Comparison of ENCODE assay signal across 24 mouse cellular contexts in genomic region chr12:17789486-17789885, GRCm38 (mm10).
DNase-seq lines count a peak whose midpoint lies in the region; ATAC-seq and TF ChIP-seq lines count a peak whose summit lies in the region.
"Had no signal": no experiment of that assay in that cellular context is flagged by ENCODE, and none has a peak within 500 bp of the region (broad histone marks: within the 10 kb centered on the region; RNA-seq: fewer than 3 reads in every experiment).

No protein-coding gene starts in this region.

- DNase-seq in hindbrain, postnatal 0 days (ENCODE audit: low spot score): no peak
- DNase-seq in hindbrain, embryonic 10.5 days (ENCODE audit: low spot score): no peak
- no peak for DNase-seq in liver, postnatal 0 days
- no peak for DNase-seq in liver, embryonic 11.5 days (ENCODE audit: low spot score)
- DNase-seq in thymus, postnatal 14 days: peak; percentile 37
- DNase-seq in thymus, adult 18-20 months: no peak
- DNase-seq in stomach, postnatal 0 days (ENCODE audit: low spot score): no peak
- DNase-seq in adrenal gland, adult 8-10 months: no peak
- DNase-seq: adrenal gland, postnatal 25 days; B cell, adult 2 months; cerebellum, adult 8-10 months; cerebellum, postnatal 36 days; embryo, embryonic 11 days; kidney, postnatal 36 days; layer of hippocampus, adult 9-11 months; left cerebral cortex, postnatal 4 days; lung, adult 18-20 months had no signal

- H3K4me1 ChIP-seq in hindbrain, postnatal 0 days (ENCODE audit: insufficient read depth, low read length): no peaks in the 10 kb centered on the region
- H3K4me1 ChIP-seq in hindbrain, embryonic 10.5 days (replicated peaks): no peaks in the 10 kb centered on the region
- H3K4me1 ChIP-seq in liver, postnatal 0 days (ENCODE audit: insufficient read depth): no peaks in the 10 kb centered on the region
- H3K4me1 ChIP-seq in liver, embryonic 11.5 days (replicated peaks; ENCODE audit: control insufficient read depth, insufficient read depth, low read length): no peaks in the 10 kb centered on the region
- H3K4me1 ChIP-seq in stomach, postnatal 0 days (replicated peaks; ENCODE audit: control insufficient read depth, insufficient read depth): no peaks in the 10 kb centered on the region
- H3K4me1 ChIP-seq: embryonic facial prominence, embryonic 13.5 days; forebrain, embryonic 12.5 days; heart, embryonic 12.5 days; hindbrain, embryonic 13.5 days; limb, embryonic 15.5 days had no signal

- no peak overlapping the region for H3K9ac ChIP-seq in hindbrain, postnatal 0 days (replicated peaks; ENCODE audit: low read length)
- H3K9ac ChIP-seq in liver, postnatal 0 days (replicated peaks): no peak overlapping the region
- H3K9ac ChIP-seq in liver, embryonic 11.5 days (ENCODE audit: low read depth, low read length): no peak overlapping the region
- no peak overlapping the region for H3K9ac ChIP-seq in stomach, postnatal 0 days (ENCODE audit: low read length)
- H3K9ac ChIP-seq: embryonic facial prominence, embryonic 13.5 days; forebrain, embryonic 12.5 days; heart, embryonic 12.5 days; hindbrain, embryonic 13.5 days; limb, embryonic 15.5 days had no signal

- H3K4me2 ChIP-seq in hindbrain, postnatal 0 days (ENCODE audit: low read depth, low read length): no peak overlapping the region
- H3K4me2 ChIP-seq in liver, postnatal 0 days (ENCODE audit: low read depth, low read length): no peak overlapping the region
- H3K4me2 ChIP-seq in liver, embryonic 11.5 days: no peak overlapping the region
- H3K4me2 ChIP-seq in stomach, postnatal 0 days (replicated peaks; ENCODE audit: low read depth): no peak overlapping the region
- H3K4me2 ChIP-seq: embryonic facial prominence, embryonic 13.5 days; forebrain, embryonic 12.5 days; heart, embryonic 12.5 days; hindbrain, embryonic 13.5 days; limb, embryonic 15.5 days; midbrain, embryonic 11.5 days had no signal

- TF ChIP-seq CTCF in hindbrain, postnatal 0 days (IDR thresholded peaks at IDR 0.05; ENCODE audit: low read depth): peak; percentile 37; the same call in 1 of the 2 replicates
- TF ChIP-seq CTCF in liver, postnatal 0 days (IDR thresholded peaks at IDR 0.05; ENCODE audit: low read depth): peak; percentile 47
- peak; percentile 43 for TF ChIP-seq CTCF in stomach, postnatal 0 days (IDR thresholded peaks at IDR 0.05; ENCODE audit: low read depth)

- no peak overlapping the region for H3K27ac ChIP-seq in hindbrain, postnatal 0 days
- H3K27ac ChIP-seq in hindbrain, embryonic 10.5 days: no peak overlapping the region
- H3K27ac ChIP-seq in liver, postnatal 0 days (ENCODE audit: low read depth): no peak overlapping the region
- H3K27ac ChIP-seq in liver, embryonic 11.5 days (ENCODE audit: low read depth, low read length): no peak overlapping the region
- no peak overlapping the region for H3K27ac ChIP-seq in stomach, postnatal 0 days (replicated peaks)
- H3K27ac ChIP-seq: embryonic facial prominence, embryonic 13.5 days; forebrain, embryonic 12.5 days; hindbrain, embryonic 13.5 days; limb, embryonic 15.5 days had no signal

- ATAC-seq in hindbrain, postnatal 0 days: no peak
- no peak for ATAC-seq in liver, postnatal 0 days
- no peak for ATAC-seq in liver, embryonic 11.5 days (replicated peaks; ENCODE audit: low FRiP score)
- no peak for ATAC-seq in stomach, postnatal 0 days (ENCODE audit: low FRiP score, low TSS enrichment)

- whole genome bisulfite sequencing in hindbrain, postnatal 0 days: 56% methylated on average over 3 of the region's 3 CpGs
- WGBS in hindbrain, embryonic 10.5 days: 53% methylated on average over 3 of the region's 3 CpGs
- 60% methylated on average over 3 of the region's 3 CpGs for WGBS in liver, postnatal 0 days (ENCODE audit: insufficient replicate concordance)
- WGBS in liver, embryonic 11.5 days: 49% methylated on average over 3 of the region's 3 CpGs
- 58% methylated on average over 3 of the region's 3 CpGs for WGBS in stomach, postnatal 0 days

- TF ChIP-seq EP300 in liver, postnatal 0 days (IDR thresholded peaks at IDR 0.05; ENCODE audit: low read depth): no peak
- TF ChIP-seq EP300 in stomach, postnatal 0 days (optimal IDR thresholded peaks at IDR 0.05): no peak

- no peaks in the 10 kb centered on the region for H3K9me3 ChIP-seq in hindbrain, postnatal 0 days (ENCODE audit: low read length)
- no peaks in the 10 kb centered on the region for H3K9me3 ChIP-seq in hindbrain, embryonic 10.5 days
- H3K9me3 ChIP-seq in liver, postnatal 0 days (ENCODE audit: low read length): no peaks in the 10 kb centered on the region
- no peaks in the 10 kb centered on the region for H3K9me3 ChIP-seq in liver, embryonic 11.5 days (ENCODE audit: control insufficient read depth, low read length)
- H3K9me3 ChIP-seq in stomach, postnatal 0 days (ENCODE audit: control insufficient read depth, low read length): no peaks in the 10 kb centered on the region
- H3K9me3 ChIP-seq: embryonic facial prominence, embryonic 13.5 days; forebrain, embryonic 12.5 days; heart, embryonic 12.5 days; hindbrain, embryonic 13.5 days; limb, embryonic 15.5 days had no signal

- H3K4me3 ChIP-seq in hindbrain, postnatal 0 days (ENCODE audit: low read length): no peak overlapping the region
- H3K4me3 ChIP-seq in hindbrain, embryonic 10.5 days: no peak overlapping the region
- no peak overlapping the region for H3K4me3 ChIP-seq in liver, postnatal 0 days (ENCODE audit: low read depth, low read length)
- no peak overlapping the region for H3K4me3 ChIP-seq in liver, embryonic 11.5 days (ENCODE audit: low read depth, low read length)
- H3K4me3 ChIP-seq in stomach, postnatal 0 days (ENCODE audit: low read depth, low read length): no peak overlapping the region
- H3K4me3 ChIP-seq: embryonic facial prominence, embryonic 13.5 days; erythroblast, embryonic 14.5 days; forebrain, embryonic 12.5 days; heart, embryonic 12.5 days; hindbrain, embryonic 13.5 days; limb, embryonic 15.5 days had no signal

- no peaks in the 10 kb centered on the region for H3K27me3 ChIP-seq in hindbrain, postnatal 0 days (ENCODE audit: insufficient read depth, low read length)
- H3K27me3 ChIP-seq in hindbrain, embryonic 10.5 days (ENCODE audit: insufficient read depth, poor library complexity, severe bottlenecking): no peaks in the 10 kb centered on the region
- H3K27me3 ChIP-seq in liver, postnatal 0 days (ENCODE audit: insufficient read depth, low read length): no peaks in the 10 kb centered on the region
- H3K27me3 ChIP-seq in liver, embryonic 11.5 days (replicated peaks; ENCODE audit: control insufficient read depth, insufficient read depth, low read length): no peaks in the 10 kb centered on the region
- H3K27me3 ChIP-seq in stomach, postnatal 0 days (ENCODE audit: control insufficient read depth, insufficient read depth, low read length): no peaks in the 10 kb centered on the region
- H3K27me3 ChIP-seq: embryonic facial prominence, embryonic 13.5 days; forebrain, embryonic 12.5 days; heart, embryonic 12.5 days; hindbrain, embryonic 13.5 days; limb, embryonic 15.5 days had no signal

- H3K36me3 ChIP-seq in hindbrain, postnatal 0 days (ENCODE audit: insufficient read depth, low read length): peaks cover 5% of the 10 kb centered on the region; the same call in 1 of the 2 replicates
- peaks cover 40% of the 10 kb centered on the region for H3K36me3 ChIP-seq in hindbrain, embryonic 10.5 days
- H3K36me3 ChIP-seq in liver, postnatal 0 days (replicated peaks; ENCODE audit: insufficient read depth, low read length): peaks cover 6% of the 10 kb centered on the region
- H3K36me3 ChIP-seq in liver, embryonic 11.5 days (ENCODE audit: control insufficient read depth, insufficient read depth, low read length): no peaks in the 10 kb centered on the region; the same call in 1 of the 2 replicates
- no peaks in the 10 kb centered on the region for H3K36me3 ChIP-seq in stomach, postnatal 0 days (ENCODE audit: control insufficient read depth, insufficient read depth, low read length)
